Mouse (Mus musculus) embryonic facial prominence, embryonic 15.5 days (tissue): ENCODE measurements at regions not wholly inside any gene's neighbourhood (a gene's known extent, or its start where the extent isn't known, plus 50 kb on each side); places are given as distances from the start of the nearest gene placed in this dataset.

ENCODE experiments used
- ATAC-seq: fragments of 200-750 bp; cut with Nextera tagmentation; 2 replicates; pipeline ENCODE4 v1.8.0; 2017; ENCODE audit warnings: low read depth, moderate TSS enrichment; ENCODE audit not compliant: insufficient number of reproducible peaks, low FRiP score, low TSS enrichment
- H3K27ac ChIP-seq: fragments of 300-500 bp; sonication (generic); replicated peaks from 2 replicates; pipeline ENCODE4 v1.5.1; 2015; ENCODE audit warnings: mild to moderate bottlenecking, inconsistent platforms
- H3K27me3 ChIP-seq: fragments of 300-500 bp; sonication (generic); 2 replicates; pipeline ENCODE4 v1.6.1; 2015; ENCODE audit warnings: inconsistent platforms
- H3K36me3 ChIP-seq: fragments of 300-500 bp; sonication (generic); 2 replicates; pipeline ENCODE4 v1.6.1; 2015; ENCODE audit warnings: mild to moderate bottlenecking, inconsistent platforms
- H3K4me1 ChIP-seq: fragments of 300-500 bp; sonication (generic); 2 replicates; pipeline ENCODE4 v1.6.1; 2015; ENCODE audit warnings: inconsistent platforms
- H3K4me2 ChIP-seq: fragments of 300-500 bp; sonication (generic); replicated peaks from 2 replicates; pipeline ENCODE4 v1.6.1; 2015; ENCODE audit warnings: mild to moderate bottlenecking, inconsistent platforms
- H3K4me3 ChIP-seq: fragments of 300-500 bp; sonication (generic); replicated peaks from 2 replicates; pipeline ENCODE4 v1.5.1; 2015; ENCODE audit warnings: mild to moderate bottlenecking, inconsistent platforms
- H3K9ac ChIP-seq: fragments of 300-500 bp; sonication (generic); 2 replicates; pipeline ENCODE4 v1.6.1; 2015; ENCODE audit warnings: inconsistent platforms
- H3K9me3 ChIP-seq: fragments of 300-500 bp; sonication (generic); replicated peaks from 2 replicates; pipeline ENCODE4 v1.6.1; 2016; ENCODE audit warnings: inconsistent platforms
- WGBS: fragments of 180-500 bp; shearing (Covaris S2); methylation state at CpG from one replicate; pipeline ENCODE4 v1.1.7; 2015; 5-methylcytosine and 5-hydroxymethylcytosine counted together

DNA sequence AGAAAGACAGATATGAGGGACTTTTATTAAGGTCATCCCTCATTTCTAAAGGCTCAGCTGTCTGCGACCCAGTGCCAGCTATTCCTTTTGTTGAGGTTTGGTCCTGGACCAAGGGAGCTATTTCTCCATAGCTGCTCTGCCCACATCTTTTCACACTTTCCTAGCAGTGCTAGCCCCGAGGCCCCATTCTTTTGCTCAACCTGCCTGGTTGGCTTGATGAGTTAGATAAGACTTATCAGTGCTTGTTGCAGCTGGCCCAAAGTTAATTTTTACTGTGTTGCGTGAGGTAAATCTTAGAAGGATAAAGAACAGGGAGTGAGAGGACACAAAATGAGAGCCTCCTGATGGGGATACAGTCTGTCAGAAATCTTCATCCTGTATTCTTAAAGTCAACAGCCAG lies 138.5 kb upstream of the Mylip start:
- 62% methylated on average over 3 of the region's 3 CpGs for WGBS
- ATAC-seq, result no peak
- H3K4me1 ChIP-seq, result 0 out of 2 replicates have a peak, but pooled peaks cover under 1% of the 10 kb centered on the region
- no peaks in the 10 kb centered on the region for H3K36me3 ChIP-seq
- H3K27me3 ChIP-seq, result no peaks in the 10 kb centered on the region
- no peak overlapping the region for H3K4me2 ChIP-seq
- no peak overlapping the region for H3K4me3 ChIP-seq
- H3K9ac ChIP-seq, result no peak overlapping the region
- no peaks in the 10 kb centered on the region for H3K9me3 ChIP-seq
- no peak overlapping the region for H3K27ac ChIP-seq

DNA sequence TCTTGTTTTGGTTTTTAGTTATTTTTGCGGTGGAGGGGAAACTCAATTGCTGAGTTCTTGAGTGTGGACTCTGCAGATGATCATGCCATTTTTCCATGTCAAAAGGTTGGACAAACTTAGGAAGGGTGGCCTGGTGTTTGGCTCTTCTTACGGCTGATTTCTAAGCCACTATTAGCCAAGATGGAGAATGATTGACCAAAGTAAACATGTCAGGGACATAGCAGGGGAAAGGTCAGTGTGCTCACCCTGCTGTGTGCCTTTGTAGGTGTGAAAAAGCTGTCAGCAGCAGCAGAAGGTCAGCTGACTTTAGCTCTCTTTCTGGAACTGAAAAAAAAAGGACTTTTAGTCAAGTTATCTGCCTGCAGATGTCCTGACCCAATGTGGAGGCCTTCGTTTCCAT lies 137.4 kb upstream of the Mylip start:
- ATAC-seq, result no peak
- WGBS, result 68% methylated on average over 3 of the region's 3 CpGs
- Histone ChIP-seq H3K4me1 (no peaks in the 10 kb centered on the region), H3K4me3 (no peak overlapping the region), H3K27ac (no peak overlapping the region), H3K9ac (no peak overlapping the region), H3K4me2 (no peak overlapping the region), H3K27me3 (no peaks in the 10 kb centered on the region), H3K9me3 (no peaks in the 10 kb centered on the region), H3K36me3 (no peaks in the 10 kb centered on the region)

DNA sequence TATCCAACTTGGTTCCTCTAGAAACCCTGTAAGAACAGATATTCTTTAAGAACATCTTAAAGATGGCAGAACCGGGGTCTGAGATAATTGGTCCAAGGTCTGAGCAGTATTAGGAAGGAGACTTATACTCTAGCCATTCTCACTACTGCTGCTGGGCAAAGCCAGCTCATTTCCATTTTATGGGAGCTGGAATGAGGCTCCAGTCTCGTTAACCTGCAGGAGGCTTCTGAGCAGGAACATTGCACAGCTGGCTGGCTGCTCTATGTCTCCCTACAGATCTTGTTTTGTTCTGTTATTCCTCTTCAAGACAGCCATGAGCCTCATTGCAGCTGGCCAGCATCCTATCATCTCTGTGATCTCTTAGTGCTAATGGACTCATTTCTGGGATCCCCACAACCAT lies 136.3 kb upstream of the Mylip start:
- no peaks in the 10 kb centered on the region for H3K36me3 ChIP-seq
- H3K4me1 ChIP-seq, result no peaks in the 10 kb centered on the region
- no peak overlapping the region for H3K9ac ChIP-seq
- H3K4me2 ChIP-seq, result no peak overlapping the region
- no peak overlapping the region for H3K4me3 ChIP-seq
- no peaks in the 10 kb centered on the region for H3K27me3 ChIP-seq
- WGBS, result 69% methylated on average over 2 of the region's 2 CpGs
- ATAC-seq, result no peak
- no peak overlapping the region for H3K27ac ChIP-seq
- H3K9me3 ChIP-seq, result no peaks in the 10 kb centered on the region

DNA sequence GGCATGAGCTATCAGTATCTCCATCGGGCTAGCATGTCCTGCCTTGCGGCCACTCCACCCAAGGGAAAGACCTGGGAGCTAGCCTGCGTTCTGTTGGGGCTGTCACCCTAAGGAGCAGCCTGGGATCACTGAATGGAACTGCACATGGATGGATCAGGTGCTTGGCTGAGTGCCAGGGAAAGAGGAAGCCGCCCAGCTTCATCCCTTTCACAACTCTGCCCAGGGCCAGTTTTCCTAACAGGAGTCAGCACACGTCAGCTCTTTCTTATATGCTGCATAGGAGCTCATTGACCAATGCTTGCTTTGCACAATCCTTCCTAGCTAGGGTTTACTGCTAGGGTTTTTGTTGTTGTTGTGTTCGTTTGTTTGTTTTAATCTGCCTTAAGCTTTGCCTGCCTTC lies 134.3 kb upstream of the Mylip start:
- Histone ChIP-seq H3K4me2 (no peak overlapping the region), H3K27ac (no peak overlapping the region), H3K9me3 (no peaks in the 10 kb centered on the region), H3K36me3 (no peaks in the 10 kb centered on the region), H3K27me3 (no peaks in the 10 kb centered on the region), H3K4me1 (no peaks in the 10 kb centered on the region), H3K4me3 (no peak overlapping the region), H3K9ac (no peak overlapping the region)
- ATAC-seq, result no peak
- 72% methylated on average over 6 of the region's 6 CpGs for WGBS

DNA sequence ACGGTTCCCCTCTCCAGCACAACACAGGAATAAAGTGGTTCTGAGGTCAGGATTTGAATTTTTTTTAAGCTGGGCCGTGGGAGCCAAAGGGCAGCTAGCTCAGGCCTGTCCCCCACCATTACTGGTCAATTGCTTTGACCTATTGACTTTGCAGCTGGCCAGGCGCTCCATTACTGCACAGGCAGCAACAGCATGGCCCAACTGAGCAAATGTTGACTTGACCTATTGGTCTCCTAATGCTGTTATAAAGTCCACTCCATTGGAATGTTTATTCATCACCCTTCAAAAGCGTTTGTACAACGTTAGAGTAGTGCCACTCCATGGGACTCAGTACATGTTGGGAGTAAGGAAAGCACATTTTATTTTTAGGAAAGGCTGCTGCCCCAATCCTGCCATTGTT lies 127.5 kb upstream of the Mylip start:
- no peak for ATAC-seq
- Histone ChIP-seq H3K4me3 (no peak overlapping the region), H3K4me2 (no peak overlapping the region)

DNA sequence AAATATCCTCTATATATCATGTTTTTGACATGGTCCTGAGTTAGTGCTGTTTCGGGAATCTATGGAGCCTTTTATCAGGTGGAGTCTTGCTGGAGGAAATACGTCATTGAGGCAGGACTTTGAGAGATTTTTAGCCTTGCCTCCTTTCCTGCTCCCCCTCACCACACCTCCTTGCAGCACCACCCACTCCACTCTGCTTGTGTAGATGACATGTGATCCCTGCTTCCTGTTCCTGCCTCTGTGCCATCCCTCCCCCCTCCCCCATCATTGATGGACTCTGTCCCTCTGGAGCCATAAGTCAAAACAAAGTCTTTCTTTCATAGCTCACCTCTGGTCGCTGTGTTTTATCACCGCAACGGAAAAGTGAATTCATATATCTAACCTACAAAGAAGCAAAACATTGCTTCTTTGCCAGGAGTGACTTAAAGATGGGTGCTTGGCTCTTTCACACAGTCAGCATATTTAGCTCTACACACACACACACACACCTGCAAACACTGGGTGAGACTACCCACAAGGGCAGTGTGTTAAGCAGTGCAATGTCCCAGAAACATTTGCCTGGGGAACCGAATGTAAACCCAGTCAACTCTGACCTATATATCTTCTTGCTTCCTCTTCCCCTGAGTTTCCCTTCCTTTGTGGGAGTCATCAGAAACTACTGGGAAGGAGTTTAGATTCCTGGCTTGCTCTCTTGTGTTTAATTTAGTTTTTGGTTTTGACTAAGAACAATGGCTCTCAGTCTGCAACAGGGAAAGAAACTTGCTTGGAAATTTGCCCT lies 123.1 kb upstream of the Mylip start:
- Histone ChIP-seq H3K4me1 (no peaks in the 10 kb centered on the region), H3K27ac (no peak overlapping the region), H3K4me3 (no peak overlapping the region), H3K27me3 (no peaks in the 10 kb centered on the region), H3K4me2 (no peak overlapping the region), H3K9ac (no peak overlapping the region), H3K9me3 (no peaks in the 10 kb centered on the region), H3K36me3 (no peaks in the 10 kb centered on the region)
- no peak for ATAC-seq
- WGBS, result 82% methylated on average over 6 of the region's 6 CpGs

More for the DNA sequence above, 127.5 kb upstream of the Mylip start:
- H3K27me3 ChIP-seq, result no peaks in the 10 kb centered on the region
- no peaks in the 10 kb centered on the region for H3K36me3 ChIP-seq
- H3K4me1 ChIP-seq, result no peaks in the 10 kb centered on the region
- no peaks in the 10 kb centered on the region for H3K9me3 ChIP-seq
- WGBS, result 26% methylated on average over 5 of the region's 5 CpGs
- no peak overlapping the region for H3K9ac ChIP-seq
- H3K27ac ChIP-seq, result no peak overlapping the region

DNA sequence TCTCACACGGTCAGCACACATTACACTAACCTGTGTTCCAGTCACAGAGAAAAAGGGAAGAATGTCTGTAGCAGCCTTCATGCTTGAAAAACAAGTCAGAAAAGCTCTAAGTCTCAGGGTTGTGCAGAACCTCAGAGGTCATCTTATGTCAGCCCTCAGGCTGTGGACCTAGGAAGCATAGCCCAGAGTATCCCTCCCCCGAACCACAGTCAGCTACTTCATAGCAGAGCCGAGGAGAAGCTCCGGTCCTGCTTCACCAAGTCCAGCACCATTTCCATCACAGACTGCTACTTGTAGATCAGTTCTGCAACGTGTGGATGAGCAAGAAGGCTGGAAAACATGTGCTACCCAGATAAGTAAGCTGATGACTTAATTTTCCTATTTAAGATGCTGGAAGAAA lies 122.1 kb upstream of the Mylip start:
- ATAC-seq, result no peak
- 51% methylated on average over 5 of the region's 5 CpGs for WGBS
- Histone ChIP-seq H3K36me3 (no peaks in the 10 kb centered on the region), H3K4me3 (no peak overlapping the region), H3K27me3 (no peaks in the 10 kb centered on the region), H3K27ac (no peak overlapping the region), H3K4me2 (no peak overlapping the region), H3K4me1 (no peaks in the 10 kb centered on the region), H3K9ac (no peak overlapping the region), H3K9me3 (no peaks in the 10 kb centered on the region)

DNA sequence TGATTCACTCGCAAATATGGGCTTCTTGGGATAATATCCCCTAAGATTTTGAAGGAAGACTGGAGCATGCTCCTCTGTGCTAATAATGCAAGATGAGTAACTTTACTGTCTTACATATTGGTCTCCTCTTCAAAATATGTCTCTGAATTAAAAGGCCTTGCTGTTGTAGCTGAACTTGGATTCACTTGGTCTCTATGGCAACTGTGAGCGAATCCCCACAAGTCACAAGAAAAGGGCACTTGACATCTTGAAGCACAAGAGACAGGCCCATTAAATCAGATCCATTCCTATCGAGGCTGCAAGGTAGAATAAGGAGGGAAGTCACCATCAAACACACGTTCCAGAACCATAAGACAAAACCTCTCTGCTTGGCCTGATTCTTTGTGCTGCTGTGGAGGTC lies 121.6 kb upstream of the Mylip start:
- Histone ChIP-seq H3K27me3 (no peaks in the 10 kb centered on the region), H3K4me3 (no peak overlapping the region), H3K4me1 (no peaks in the 10 kb centered on the region), H3K27ac (no peak overlapping the region), H3K9me3 (no peaks in the 10 kb centered on the region), H3K36me3 (no peaks in the 10 kb centered on the region), H3K4me2 (no peak overlapping the region), H3K9ac (no peak overlapping the region)
- ATAC-seq, result no peak
- WGBS, result 72% methylated on average over 4 of the region's 4 CpGs

DNA sequence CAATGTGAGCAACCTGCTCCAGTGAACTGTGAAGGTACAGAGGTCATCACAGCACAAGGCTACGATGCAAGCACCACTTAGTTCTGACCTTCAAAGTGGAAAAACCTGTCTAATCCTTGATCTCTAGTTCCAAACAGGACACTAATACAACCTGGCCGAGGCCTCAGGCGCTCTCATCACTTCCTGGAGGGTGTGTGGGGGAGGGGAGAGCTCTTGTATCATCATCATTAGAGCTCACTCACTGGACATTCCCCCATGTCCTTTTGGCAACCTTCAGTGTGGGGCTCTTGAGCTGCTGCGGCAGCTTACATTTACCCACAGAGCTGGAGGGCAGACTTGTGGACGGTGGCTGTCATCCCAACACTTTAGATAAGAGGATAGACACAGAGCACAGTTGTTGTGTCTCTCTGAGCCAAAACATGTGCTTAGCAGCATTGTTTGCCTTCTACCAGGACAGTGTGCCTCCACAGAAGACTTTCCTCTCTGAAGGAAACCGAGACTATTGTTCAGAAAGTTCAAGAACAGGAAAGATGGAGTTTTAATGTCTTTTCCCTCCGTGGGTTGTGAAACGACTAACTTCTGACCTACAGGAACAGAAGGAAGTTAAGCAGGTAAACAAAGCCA lies 115.2 kb upstream of the Mylip start:
- 0 out of 2 replicates have a peak, but pooled peaks cover 7% of the 10 kb centered on the region for H3K4me1 ChIP-seq
- H3K4me3 ChIP-seq, result no peak overlapping the region
- no peaks in the 10 kb centered on the region for H3K27me3 ChIP-seq
- no peaks in the 10 kb centered on the region for H3K9me3 ChIP-seq
- no peak overlapping the region for H3K4me2 ChIP-seq
- H3K9ac ChIP-seq, result no peak overlapping the region
- ATAC-seq, result no peak
- 48% methylated on average over 8 of the region's 8 CpGs for WGBS
- no peaks in the 10 kb centered on the region for H3K36me3 ChIP-seq
- no peak overlapping the region for H3K27ac ChIP-seq

DNA sequence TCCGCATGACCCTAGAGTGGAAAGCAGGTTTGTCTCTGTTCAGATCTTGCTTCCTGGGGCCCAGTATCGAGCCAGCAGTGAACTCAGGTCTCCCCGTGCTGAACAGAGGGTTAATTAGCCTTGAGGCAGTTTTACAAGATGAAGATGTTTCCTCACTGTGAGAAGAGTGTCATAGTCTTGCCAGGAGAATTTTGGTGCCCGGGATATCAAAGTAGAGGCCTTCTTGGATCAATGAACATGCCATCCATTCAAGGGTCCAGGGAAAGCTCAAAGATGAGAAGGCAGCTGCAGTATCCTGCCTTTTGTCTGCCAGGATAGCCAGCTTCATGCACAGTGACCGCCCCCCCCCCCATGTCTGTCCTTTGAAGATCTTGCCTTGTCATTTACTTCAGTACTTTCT lies 114.2 kb upstream of the Mylip start:
- H3K27ac ChIP-seq, result no peak overlapping the region
- no peak overlapping the region for H3K4me3 ChIP-seq
- H3K9ac ChIP-seq, result no peak overlapping the region
- WGBS, result 52% methylated on average over 5 of the region's 5 CpGs
- no peak overlapping the region for H3K4me2 ChIP-seq
- no peaks in the 10 kb centered on the region for H3K36me3 ChIP-seq
- 0 out of 2 replicates have a peak, but pooled peaks cover 7% of the 10 kb centered on the region for H3K4me1 ChIP-seq
- no peak for ATAC-seq
- H3K27me3 ChIP-seq, result no peaks in the 10 kb centered on the region
- H3K9me3 ChIP-seq, result no peaks in the 10 kb centered on the region

DNA sequence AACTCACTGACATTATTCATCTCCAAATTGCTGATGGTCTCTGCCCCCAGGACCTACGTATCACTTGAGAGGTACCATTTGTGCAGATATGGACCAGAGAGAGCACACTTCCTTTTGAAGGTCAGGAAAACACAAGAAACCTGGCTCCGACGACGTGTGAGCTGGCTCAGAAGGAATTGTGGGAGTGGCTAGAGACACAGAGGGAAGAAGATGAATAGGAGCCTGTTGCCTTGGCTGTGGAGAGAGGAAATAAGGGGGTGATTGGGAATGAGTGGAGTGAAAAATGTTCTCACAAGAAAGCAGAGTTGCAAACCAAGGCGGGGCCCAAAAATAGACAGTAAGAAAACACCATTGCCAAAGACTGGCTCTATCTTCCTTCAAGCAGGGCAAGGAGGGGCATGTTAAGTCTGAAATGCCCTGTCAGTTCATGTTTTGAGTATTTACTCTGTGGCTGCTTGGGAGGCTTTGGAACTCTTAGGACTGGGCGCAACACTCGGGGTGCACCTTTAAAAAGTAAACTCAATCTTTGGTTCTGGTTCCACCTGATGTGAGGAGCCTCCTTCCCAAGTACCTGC lies 111.6 kb upstream of the Mylip start:
- ATAC-seq, result no peak; the same call in 1 of the 2 replicates
- H3K27ac ChIP-seq, result peak overlapping the region; percentile 44; the same call in 1 of the 2 replicates

More for the DNA sequence above, 111.6 kb upstream of the Mylip start:
- no peak overlapping the region for H3K4me2 ChIP-seq
- no peaks in the 10 kb centered on the region for H3K27me3 ChIP-seq
- H3K9me3 ChIP-seq, result no peaks in the 10 kb centered on the region
- no peak overlapping the region for H3K9ac ChIP-seq
- 54% methylated on average over 7 of the region's 7 CpGs for WGBS
- H3K36me3 ChIP-seq, result no peaks in the 10 kb centered on the region
- no peak overlapping the region for H3K4me3 ChIP-seq
- H3K4me1 ChIP-seq, result 0 out of 2 replicates have a peak, but pooled peaks cover 7% of the 10 kb centered on the region
